Mouse (Mus musculus): ENCODE results near the gene Col4a6. TPM values are rescaled to one million over a fixed set of nuclear protein-coding genes. Genes with fewer than 3 reads are reported as not detected.

Col4a6 gene
- polyA plus RNA-seq, 1 experiment from 2014 or later, result 0.84 TPM

- Histone ChIP-seq H3K27me3 (peaks cover 59% of the 10 kb centered on the region), H3K4me2 (no peak overlapping the region), H3K9me3 (no peaks in the 10 kb centered on the region), H3K36me3 (no peaks in the 10 kb centered on the region), H3K4me1 (replicated peaks) (no peaks in the 10 kb centered on the region), H3K9ac (replicated peaks) (no peak overlapping the region), H3K4me3 (replicated peaks) (no peak overlapping the region), H3K27ac (no peak overlapping the region)
- 6% methylated on average over 2 of the region's 2 CpGs for WGBS
- ATAC-seq (ENCODE audit: insufficient number of reproducible peaks, insufficient read depth, low FRiP score, low TSS enrichment, low read depth), result no peak
Measured at GRCm38 (mm10) chrX:141156696-141157095, 317.2 kb downstream of the Col4a6 start.

DNA sequence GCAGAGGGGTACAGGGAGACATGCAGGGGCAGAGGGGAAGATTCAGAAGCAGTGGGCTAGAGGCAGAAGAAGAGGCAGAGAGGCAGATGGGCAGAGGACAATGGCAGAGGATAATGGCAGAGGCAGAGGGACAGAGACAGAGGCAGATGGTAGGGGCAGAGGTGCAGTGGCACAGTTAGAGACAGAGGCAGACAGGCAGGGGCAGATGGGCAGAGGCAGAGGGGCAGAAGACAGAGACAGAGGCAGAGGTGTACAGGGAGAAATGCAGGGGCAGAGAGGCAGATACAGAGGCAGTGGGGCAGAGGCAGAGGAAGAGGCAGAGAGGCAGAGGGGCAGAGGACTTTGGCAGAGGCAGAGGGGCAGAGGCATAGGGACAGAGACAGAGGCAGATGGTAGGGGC is 322.7 kb downstream of the Col4a6 start:
- peaks cover 64% of the 10 kb centered on the region for H3K27me3 ChIP-seq
- H3K36me3 ChIP-seq, result no peaks in the 10 kb centered on the region
- H3K9ac ChIP-seq (replicated peaks), result no peak overlapping the region
- H3K4me1 ChIP-seq (replicated peaks), result no peaks in the 10 kb centered on the region
- H3K27ac ChIP-seq, result no peak overlapping the region
- ATAC-seq (ENCODE audit: insufficient number of reproducible peaks, insufficient read depth, low FRiP score, low TSS enrichment, low read depth), result no peak
- H3K4me3 ChIP-seq (replicated peaks), result no peak overlapping the region
- no peaks in the 10 kb centered on the region for H3K9me3 ChIP-seq
- H3K4me2 ChIP-seq, result no peak overlapping the region

- Histone ChIP-seq H3K4me3 (replicated peaks) (no peak overlapping the region), H3K27ac (no peak overlapping the region), H3K36me3 (no peaks in the 10 kb centered on the region), H3K9me3 (no peaks in the 10 kb centered on the region), H3K4me2 (no peak overlapping the region), H3K27me3 (peaks cover 57% of the 10 kb centered on the region), H3K9ac (replicated peaks) (no peak overlapping the region), H3K4me1 (replicated peaks) (no peaks in the 10 kb centered on the region)
- no peak for ATAC-seq (ENCODE audit: insufficient number of reproducible peaks, insufficient read depth, low FRiP score, low TSS enrichment, low read depth)
Measured at GRCm38 (mm10) chrX:141150290-141150689, 323.6 kb downstream of the Col4a6 start.

- WGBS, result 53% methylated on average over 1 of the region's 1 CpGs
- H3K27ac ChIP-seq, result no peak overlapping the region
- H3K9ac ChIP-seq (replicated peaks), result no peak overlapping the region
- H3K4me2 ChIP-seq, result no peak overlapping the region
- no peaks in the 10 kb centered on the region for H3K36me3 ChIP-seq
- no peak overlapping the region for H3K4me3 ChIP-seq (replicated peaks)
- ATAC-seq (ENCODE audit: insufficient number of reproducible peaks, insufficient read depth, low FRiP score, low TSS enrichment, low read depth), result no peak; the same call in 1 of the 2 replicates
- H3K27me3 ChIP-seq, result peaks cover 51% of the 10 kb centered on the region
- H3K9me3 ChIP-seq, result no peaks in the 10 kb centered on the region
- no peaks in the 10 kb centered on the region for H3K4me1 ChIP-seq (replicated peaks)
Measured at GRCm38 (mm10) chrX:141149705-141150104, 324.2 kb downstream of the Col4a6 start.

Other genes with a start within 250 kb of the Col4a6 start
- gene Col4a5, start 1.3 kb upstream of the Col4a6 start, polyA plus RNA-seq (2016; fragmentation: Nextera tagmentation; extraction: Ambion mirVana), result 11.2 and 12.4 TPM in 2 replicates